Mouse (Mus musculus) midbrain, embryonic 11.5 days (tissue): Measurements from ENCODE around the gene Cyb5rl. TPM values are rescaled to one million over a fixed set of nuclear protein-coding genes. Genes with fewer than 3 reads are reported as not detected.

Experiments
- ATAC-seq: fragments of 200-750 bp; cut with Nextera tagmentation; 2 replicates; pipeline ENCODE4 v1.8.0; 2017; ENCODE audit warnings: moderate TSS enrichment, moderate library complexity; ENCODE audit not compliant: low FRiP score
- DNase-seq: peaks from one replicate; pipeline ENCODE4 v3.0.0; 2015; ENCODE audit warnings: low spot score; ENCODE audit errors: missing footprints
- H3K27ac ChIP-seq: fragments of 300-500 bp; sonication (generic); 2 replicates; pipeline ENCODE4 v1.5.1; 2014; ENCODE audit warnings: low read depth, low read length
- H3K27me3 ChIP-seq: fragments of 300-500 bp; sonication (generic); 2 replicates; pipeline ENCODE4 v1.6.1; 2014; ENCODE audit warnings: mild to moderate bottlenecking, low read length, moderate library complexity, mixed read lengths; ENCODE audit not compliant: control insufficient read depth, insufficient read depth
- H3K36me3 ChIP-seq: fragments of 300-500 bp; sonication (generic); 2 replicates; pipeline ENCODE4 v1.6.1; 2014; ENCODE audit warnings: mild to moderate bottlenecking, low read length, moderate library complexity, mixed read lengths; ENCODE audit not compliant: control insufficient read depth, insufficient read depth
- H3K4me1 ChIP-seq: fragments of 300-500 bp; sonication (generic); 2 replicates; pipeline ENCODE4 v1.6.1; 2014; ENCODE audit warnings: low read length; ENCODE audit not compliant: control insufficient read depth, insufficient read depth
- H3K4me2 ChIP-seq: fragments of 300-500 bp; sonication (generic); 2 replicates; pipeline ENCODE4 v1.6.1; 2014; ENCODE audit warnings: mild to moderate bottlenecking, moderate library complexity
- H3K4me3 ChIP-seq: fragments of 300-500 bp; sonication (generic); 2 replicates; pipeline ENCODE4 v1.5.1; 2014; ENCODE audit warnings: low read depth, low read length
- H3K9ac ChIP-seq: fragments of 300-500 bp; sonication (generic); 2 replicates; pipeline ENCODE4 v1.6.1; 2014; ENCODE audit warnings: low read length
- H3K9me3 ChIP-seq: fragments of 300-500 bp; sonication (generic); 2 replicates; pipeline ENCODE4 v1.6.1; 2016; ENCODE audit warnings: low read length; ENCODE audit not compliant: control insufficient read depth
- WGBS: fragments of 180-500 bp; shearing (Covaris S2); extraction: QIAGEN DNeasy Blood & Tissue Kit; methylation state at CpG from one replicate; pipeline ENCODE4 v1.1.7; 2014; 5-methylcytosine and 5-hydroxymethylcytosine counted together
- polyA plus RNA-seq: library from polyadenylated mRNA; unstranded; fragments of >200 nt; fragmentation: Nextera tagmentation; extraction: Ambion mirVana; gene quantifications from 2 replicates; pipeline ENCODE4 v1.2.1, GENCODE M21; 2014

Cyb5rl gene
- polyA plus RNA-seq, 1 experiment from 2014 or later = 5.6 TPM

DNA sequence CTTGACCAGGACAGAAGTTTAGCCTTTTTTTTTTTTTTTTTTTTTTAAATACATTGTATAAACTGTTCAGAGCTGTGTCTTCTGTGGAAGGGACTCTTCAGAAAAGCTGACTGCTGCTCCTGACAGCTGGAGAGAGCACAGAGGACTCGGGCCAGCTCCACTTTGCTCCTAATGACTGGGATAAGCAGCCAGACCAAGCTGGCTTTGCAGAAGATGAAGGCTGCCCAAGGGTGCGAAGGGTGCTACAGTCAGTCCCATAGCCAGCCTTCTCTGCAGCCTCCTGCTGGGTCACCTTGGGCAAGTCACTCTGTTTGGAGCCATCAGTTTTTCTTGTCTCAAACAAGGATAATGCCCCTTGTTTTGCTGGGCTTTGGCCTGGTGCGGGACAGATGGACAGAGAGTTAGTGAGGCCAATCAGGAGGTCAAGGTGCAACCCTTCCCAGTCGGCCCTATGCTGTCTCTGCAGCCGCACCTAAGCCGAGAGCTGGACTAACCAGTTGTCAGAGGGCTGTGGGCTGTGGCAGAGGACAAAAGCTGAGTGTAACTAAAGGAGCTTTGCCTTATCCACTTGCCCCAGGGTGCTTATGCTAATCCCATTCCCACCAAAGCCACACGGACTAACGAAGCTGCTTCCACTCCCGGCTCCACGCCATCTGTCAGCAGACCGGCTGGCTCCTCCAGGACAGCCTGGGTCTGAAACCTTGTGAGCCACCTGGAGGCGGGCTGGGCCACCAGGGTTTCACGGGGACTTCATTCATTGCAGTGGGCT lies 61.3 kb downstream of the Cyb5rl start:
- DNase-seq (peak; percentile 94), ATAC-seq (peak; percentile 83)
- H3K9ac ChIP-seq = no peak overlapping the region
- no peak overlapping the region for H3K4me3 ChIP-seq
- H3K27me3 ChIP-seq = no peaks in the 10 kb centered on the region
- peak overlapping the region; percentile 81 for H3K27ac ChIP-seq
- 11% methylated on average over 13 of the region's 13 CpGs for WGBS
- no peaks in the 10 kb centered on the region for H3K9me3 ChIP-seq
- H3K4me2 ChIP-seq = no peak overlapping the region
- H3K4me1 ChIP-seq = peaks cover 39% of the 10 kb centered on the region
- no peaks in the 10 kb centered on the region for H3K36me3 ChIP-seq

- ATAC-seq (no peak), DNase-seq (no peak)
- Histone ChIP-seq H3K4me3 (no peak overlapping the region), H3K36me3 (no peaks in the 10 kb centered on the region), H3K4me2 (no peak overlapping the region), H3K9me3 (no peaks in the 10 kb centered on the region), H3K9ac (no peak overlapping the region), H3K27ac (no peak overlapping the region), H3K27me3 (no peaks in the 10 kb centered on the region), H3K4me1 (peaks cover 39% of the 10 kb centered on the region)
- WGBS = 76% methylated on average over 8 of the region's 8 CpGs
These were observed 62.6 kb downstream of the Cyb5rl start for GRCm38 (mm10) chr4:107129373-107129772.

DNA sequence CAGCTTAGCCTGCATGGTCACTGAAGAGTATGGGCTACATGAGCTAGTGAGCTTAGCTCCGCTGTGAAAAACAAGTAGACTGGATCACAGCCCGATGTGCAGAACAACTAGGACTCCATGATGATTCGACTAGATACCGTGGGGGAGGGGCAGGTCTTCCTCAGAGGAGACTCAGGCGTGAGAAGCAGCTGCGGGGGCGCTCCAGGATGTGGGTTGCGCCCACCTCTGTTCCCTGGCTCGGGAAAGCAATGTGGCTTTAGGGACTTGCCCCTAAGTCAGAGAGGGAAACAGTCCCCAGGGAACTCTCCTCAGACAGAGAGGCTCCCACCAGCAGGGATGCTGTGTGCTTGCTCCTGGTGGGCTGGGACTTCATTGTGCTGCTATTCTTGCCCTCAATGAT lies 63.7 kb downstream of the Cyb5rl start:
- DNase-seq (no peak), ATAC-seq (no peak)
- 18% methylated on average over 9 of the region's 9 CpGs for WGBS
- no peak overlapping the region for H3K27ac ChIP-seq
- H3K4me3 ChIP-seq = no peak overlapping the region
- no peak overlapping the region for H3K9ac ChIP-seq
- H3K4me2 ChIP-seq = no peak overlapping the region
- H3K27me3 ChIP-seq = no peaks in the 10 kb centered on the region
- peaks cover 39% of the 10 kb centered on the region for H3K4me1 ChIP-seq
- H3K9me3 ChIP-seq = no peaks in the 10 kb centered on the region
- H3K36me3 ChIP-seq = no peaks in the 10 kb centered on the region

- no peak overlapping the region for H3K27ac ChIP-seq
- ATAC-seq (no peak), DNase-seq (no peak)
- H3K9ac ChIP-seq = no peak overlapping the region
- 93% methylated on average over 3 of the region's 3 CpGs for whole genome bisulfite sequencing
- no peak overlapping the region for H3K4me3 ChIP-seq
- H3K4me1 ChIP-seq = peaks cover 19% of the 10 kb centered on the region
- H3K36me3 ChIP-seq = no peaks in the 10 kb centered on the region
- H3K27me3 ChIP-seq = no peaks in the 10 kb centered on the region
- H3K4me2 ChIP-seq = no peak overlapping the region
- no peaks in the 10 kb centered on the region for H3K9me3 ChIP-seq
These were observed 68.1 kb downstream of the Cyb5rl start for GRCm38 (mm10) chr4:107134891-107135290.

GRCm38 (mm10) chr4:107135663-107136062 lies 68.9 kb downstream of the Cyb5rl start:
- no peak overlapping the region for H3K9ac ChIP-seq
- no peak overlapping the region for H3K4me2 ChIP-seq
- no peaks in the 10 kb centered on the region for H3K9me3 ChIP-seq
- ATAC-seq = no peak
- no peak overlapping the region for H3K27ac ChIP-seq
- DNase-seq = no peak
- H3K27me3 ChIP-seq = no peaks in the 10 kb centered on the region
- H3K4me1 ChIP-seq = peaks cover 13% of the 10 kb centered on the region
- no peaks in the 10 kb centered on the region for H3K36me3 ChIP-seq
- WGBS = 83% methylated on average over 5 of the region's 5 CpGs
- no peak overlapping the region for H3K4me3 ChIP-seq

DNA sequence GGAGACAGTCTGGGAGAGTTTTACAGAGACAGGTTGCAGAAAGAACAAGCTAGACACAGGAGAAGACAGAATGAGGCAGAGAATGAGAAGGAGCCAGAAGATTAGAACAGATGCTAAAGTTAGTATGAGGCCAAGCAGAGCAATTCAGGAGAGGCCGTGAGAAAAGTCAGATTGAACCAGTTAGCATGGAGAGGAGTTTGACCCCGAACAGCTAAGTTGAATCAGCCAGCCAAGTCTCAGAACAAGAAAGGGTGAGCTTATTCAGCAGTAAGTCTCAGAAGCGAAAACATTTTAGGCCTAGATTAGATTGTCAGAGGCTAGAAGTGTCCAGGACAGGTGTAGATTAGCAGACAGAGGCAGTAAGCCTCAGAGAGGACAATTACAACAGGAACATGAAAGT lies 69.7 kb downstream of the Cyb5rl start:
- ATAC-seq = no peak
- no peak overlapping the region for H3K27ac ChIP-seq
- H3K9me3 ChIP-seq = no peaks in the 10 kb centered on the region
- no peak overlapping the region for H3K4me3 ChIP-seq
- no peaks in the 10 kb centered on the region for H3K27me3 ChIP-seq
- 48% methylated on average over 3 of the region's 3 CpGs for WGBS
- H3K4me2 ChIP-seq = no peak overlapping the region
- no peak for DNase-seq
- H3K9ac ChIP-seq = no peak overlapping the region
- no peaks in the 10 kb centered on the region for H3K36me3 ChIP-seq
- H3K4me1 ChIP-seq = peaks cover 11% of the 10 kb centered on the region

Other genes starting within 250 kb of the Cyb5rl start
- 124 and 132 TPM in 2 replicates for gene Ssbp3, start 156.3 kb upstream of the Cyb5rl start, polyA plus RNA-seq
- 106 and 112 TPM in 2 replicates for gene Mrpl37, start 120 bp upstream of the Cyb5rl start, polyA plus RNA-seq
- 0.11 and 0.29 TPM in 2 replicates for gene Cdcp2, start 29.9 kb downstream of the Cyb5rl start, polyA plus RNA-seq
- gene Tmem59, start 111.4 kb downstream of the Cyb5rl start, polyA plus RNA-seq = 344 and 384 TPM in 2 replicates
- gene Tceanc2, start 112.1 kb downstream of the Cyb5rl start, polyA plus RNA-seq = 22.8 and 25.2 TPM in 2 replicates
- gene Ldlrad1, start 142.2 kb downstream of the Cyb5rl start, polyA plus RNA-seq = not detected in 2 replicates
- 69.8 and 70.0 TPM in 2 replicates for gene Lrrc42, start 186.5 kb downstream of the Cyb5rl start, polyA plus RNA-seq
- gene Hspb11, start 186.6 kb downstream of the Cyb5rl start, polyA plus RNA-seq = 27.2 and 30.2 TPM in 2 replicates
- not detected in 2 replicates for gene Dio1, start 240.2 kb downstream of the Cyb5rl start, polyA plus RNA-seq
- 36.0 and 40.2 TPM in 2 replicates for gene Yipf1, start 247.4 kb downstream of the Cyb5rl start, polyA plus RNA-seq